Mouse (Mus musculus) kidney, adult 11 months (tissue): ENCODE data around the gene Myh7.
"Not testable (repeated sequence)": the region's sequence is repeated elsewhere in the genome, so short reads cannot be mapped to it uniquely, and the experiment has no call there.

Experiments used
- DNase-seq: peaks from one replicate; pipeline ENCODE4 v3.0.0; 2022

Gene Myh7

DNA sequence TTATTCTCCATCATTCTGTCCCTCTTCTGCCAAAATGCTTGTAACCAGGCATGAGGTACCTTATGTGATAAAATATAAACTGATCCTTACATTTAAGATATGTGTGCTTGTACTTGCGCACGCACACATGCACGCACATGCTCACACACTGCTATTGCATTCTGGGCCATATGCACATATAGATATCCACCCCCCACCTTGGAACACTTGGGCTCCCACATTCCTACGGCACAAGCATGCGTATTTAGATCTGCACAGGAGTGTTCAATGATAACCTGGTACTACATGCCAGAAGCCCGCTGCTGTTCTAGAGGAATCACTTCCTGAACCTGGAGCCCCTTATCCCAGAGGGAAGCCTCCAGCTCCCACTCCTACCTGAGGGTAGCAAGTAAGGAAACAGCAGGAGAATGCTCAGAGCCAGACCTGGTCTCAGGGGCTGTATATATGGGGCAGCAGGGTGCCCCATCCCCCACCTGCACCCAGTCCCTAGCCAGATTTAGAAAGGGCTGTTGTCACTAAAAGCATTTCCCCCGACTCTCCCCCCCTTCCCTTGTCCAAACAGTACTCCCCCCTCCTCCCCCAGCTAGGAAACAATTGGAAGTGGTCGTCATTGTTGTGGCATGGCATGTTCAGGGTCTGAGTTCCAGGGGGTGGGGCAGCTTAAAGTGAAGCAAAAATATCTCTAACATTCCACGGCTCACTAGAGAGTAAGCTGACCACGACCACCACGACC is at the start of gene Myh7:
Gene Myh7, minus strand, starts transcription at position 491 of the 733 bp plus-strand sequence.
- DNase-seq, result no peak

DNA sequence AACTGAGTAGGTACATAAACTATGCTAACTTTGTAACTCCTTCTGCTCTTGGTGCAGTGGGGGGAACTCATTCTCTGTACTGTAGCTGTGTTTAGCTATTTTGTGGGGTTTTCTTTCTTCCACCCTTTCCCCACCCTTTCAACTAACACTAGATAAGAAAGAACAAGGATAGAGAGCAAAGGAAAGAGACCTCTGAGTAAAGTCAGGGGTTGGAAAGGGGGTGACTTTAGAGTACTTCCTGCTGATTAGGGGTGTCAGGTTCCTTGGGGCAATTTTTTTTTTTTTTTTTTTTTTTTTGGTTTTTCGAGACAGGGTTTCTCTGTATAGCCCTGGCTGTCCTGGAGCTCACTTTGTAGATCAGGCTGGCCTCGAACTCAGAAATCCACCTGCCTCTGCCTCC is 49.3 kb upstream of the Myh7 start:
- DNase-seq, result not testable (repeated sequence)

DNA sequence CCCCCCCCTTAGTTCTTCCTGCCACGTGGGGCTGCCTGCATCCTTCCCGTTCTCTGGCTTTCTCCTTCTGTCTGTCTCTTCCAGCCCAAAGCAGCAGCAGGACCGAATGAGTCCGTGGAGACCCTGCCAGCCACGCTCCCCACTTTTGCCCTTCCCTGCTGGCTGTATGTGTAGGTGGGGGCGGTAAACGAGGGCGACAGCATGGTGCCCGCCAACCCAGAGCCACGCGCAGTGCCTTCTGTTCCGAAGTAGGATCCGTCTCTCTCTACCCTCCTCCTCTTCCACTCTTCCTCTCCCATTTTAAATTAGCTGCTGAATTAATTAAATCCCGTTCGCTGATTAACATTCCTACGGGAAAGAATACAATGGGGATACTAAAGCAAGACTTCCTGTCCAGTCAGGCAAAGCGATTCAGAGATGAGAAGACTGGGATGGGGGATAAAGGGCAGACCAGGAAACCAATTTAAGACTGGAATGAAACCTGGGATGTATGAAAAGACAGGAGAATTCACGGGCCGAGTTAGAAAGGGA is 38.3 kb upstream of the Myh7 start:
- DNase-seq, result no peak

DNA sequence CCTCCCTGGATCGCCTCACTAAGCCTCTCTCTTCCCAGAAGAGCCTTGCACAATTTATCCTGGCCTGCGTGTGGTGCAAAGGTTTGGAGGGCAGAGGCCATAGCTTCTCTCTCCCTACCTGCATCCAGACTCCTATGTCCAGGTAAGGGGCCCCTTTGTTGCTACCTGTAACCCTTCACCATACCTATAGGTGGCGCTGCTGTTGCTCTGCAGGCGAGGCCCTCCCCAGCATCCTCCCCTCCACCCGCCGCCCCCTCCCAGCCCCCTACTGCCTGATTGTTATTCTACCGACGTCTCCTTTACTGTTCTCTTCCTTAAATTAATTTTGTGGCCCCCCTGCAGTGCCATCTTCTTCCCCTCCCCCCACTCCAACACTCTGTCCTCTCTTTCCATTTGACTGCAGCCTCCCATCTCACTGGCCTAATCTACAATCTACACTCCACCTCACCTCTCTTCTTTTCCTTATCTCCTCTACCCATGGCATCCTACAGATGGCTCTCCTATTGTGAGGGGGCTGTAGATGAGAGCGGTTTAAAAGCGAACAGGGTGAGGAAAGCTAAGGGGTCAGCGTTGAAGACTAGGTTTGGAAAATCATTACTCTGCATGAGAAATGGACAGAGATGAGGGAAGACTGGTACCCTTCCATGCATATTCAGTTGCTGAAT is 34.7 kb upstream of the Myh7 start:
- DNase-seq, result no peak

DNA sequence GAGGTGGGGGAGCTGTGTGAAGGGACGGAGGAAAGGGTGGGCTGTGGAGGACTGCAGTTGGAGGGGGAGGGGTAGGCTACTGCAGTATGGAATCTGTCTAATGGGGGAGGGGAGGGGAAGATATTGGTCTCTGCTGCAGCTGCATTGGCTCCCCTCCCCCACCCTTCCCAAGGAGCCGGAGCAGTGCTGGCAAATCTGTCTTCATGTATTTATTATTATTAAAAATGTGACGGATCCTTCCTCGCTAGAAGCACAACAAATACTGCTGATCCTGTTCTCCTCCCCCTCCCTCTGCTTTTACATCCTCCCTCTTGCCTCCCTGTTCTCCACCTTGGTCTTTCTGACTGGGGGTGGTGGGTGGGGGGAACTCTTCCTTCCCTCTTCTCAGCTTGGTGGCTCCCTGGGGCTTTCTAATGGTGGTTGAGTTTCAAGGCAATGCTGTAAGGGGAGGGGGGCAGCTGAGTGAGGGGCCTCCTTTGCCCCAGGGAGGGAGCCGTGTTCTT is 34.0 kb upstream of the Myh7 start:
- no peak for DNase-seq

DNA sequence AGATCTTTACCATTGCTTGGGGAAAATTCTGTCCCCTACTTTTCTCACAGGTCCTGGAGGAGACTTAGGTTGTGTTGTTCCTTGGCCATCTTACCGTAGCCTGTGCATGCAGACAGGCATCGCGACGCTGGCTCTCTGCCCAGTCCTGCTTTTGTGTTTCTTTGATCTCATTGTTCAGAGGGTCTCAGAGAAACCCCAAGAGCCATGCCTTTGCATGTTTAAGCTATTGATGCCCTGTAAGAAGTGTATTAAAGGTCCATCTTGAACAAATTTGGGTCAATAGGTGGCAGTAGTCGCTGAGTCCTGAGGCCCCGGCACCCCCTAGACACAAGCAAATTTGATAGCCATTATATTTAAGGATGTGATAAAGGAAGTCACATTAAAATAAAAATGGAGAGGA is 33.2 kb upstream of the Myh7 start:
- no peak for DNase-seq

DNA sequence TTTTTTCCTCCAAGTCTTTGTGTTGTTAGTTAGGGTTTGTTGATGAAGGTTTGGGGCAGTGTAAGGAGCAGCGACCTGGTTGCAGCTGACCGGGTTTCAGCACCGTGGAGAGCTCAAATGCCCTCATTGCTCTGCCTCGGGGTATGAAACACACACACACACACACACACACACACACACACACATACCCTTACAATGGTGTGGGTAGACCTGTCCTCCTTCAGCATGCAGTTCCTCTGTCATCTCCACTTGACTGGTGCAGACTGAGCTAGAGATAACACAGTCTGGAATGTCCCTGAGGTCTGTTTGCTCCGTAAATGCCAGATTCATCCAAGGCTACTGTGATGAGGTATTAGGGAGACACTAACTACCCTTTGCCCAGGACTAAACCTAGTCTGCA is 32.8 kb upstream of the Myh7 start:
- DNase-seq, result peak; percentile 30

DNA sequence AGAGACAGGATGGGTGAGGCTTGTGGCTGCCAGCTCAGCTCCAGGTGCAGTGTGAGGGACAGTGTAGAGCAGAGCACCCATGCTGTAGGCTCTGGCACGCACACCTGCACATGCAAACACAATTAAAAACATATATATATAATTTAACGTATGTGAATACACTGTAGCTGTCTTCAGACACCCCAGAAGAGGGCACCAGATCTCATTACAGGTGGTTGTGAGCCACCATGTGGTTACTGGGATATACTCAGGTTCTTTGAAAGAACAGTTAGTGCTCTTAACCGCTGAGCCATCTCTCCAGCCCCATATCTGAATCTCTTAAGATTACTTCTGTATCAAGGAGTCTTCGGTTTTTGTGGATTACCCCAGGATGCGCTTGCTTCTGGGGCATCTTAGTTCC is 31.1 kb upstream of the Myh7 start:
- no peak for DNase-seq

DNA sequence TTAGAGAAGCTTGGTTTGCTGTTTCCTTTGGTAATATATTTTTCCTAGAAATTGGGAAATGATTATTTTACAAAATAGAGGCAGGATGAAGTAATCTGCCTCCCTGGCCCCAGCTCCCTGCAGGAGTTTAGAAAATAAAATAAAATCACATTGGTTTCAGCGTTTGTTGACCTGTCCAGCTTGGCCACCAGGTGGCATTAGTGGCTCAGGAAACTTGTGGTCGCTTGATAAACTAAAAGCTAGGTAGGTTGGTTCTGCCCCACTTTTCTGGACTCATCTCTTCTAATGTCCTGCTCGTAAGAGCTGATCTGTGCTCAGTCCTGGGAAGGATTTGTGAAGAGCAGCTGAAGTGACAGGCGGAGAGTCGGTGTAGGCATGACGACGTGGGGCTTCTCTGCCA is 29.8 kb upstream of the Myh7 start:
- DNase-seq, result peak; percentile 21

DNA sequence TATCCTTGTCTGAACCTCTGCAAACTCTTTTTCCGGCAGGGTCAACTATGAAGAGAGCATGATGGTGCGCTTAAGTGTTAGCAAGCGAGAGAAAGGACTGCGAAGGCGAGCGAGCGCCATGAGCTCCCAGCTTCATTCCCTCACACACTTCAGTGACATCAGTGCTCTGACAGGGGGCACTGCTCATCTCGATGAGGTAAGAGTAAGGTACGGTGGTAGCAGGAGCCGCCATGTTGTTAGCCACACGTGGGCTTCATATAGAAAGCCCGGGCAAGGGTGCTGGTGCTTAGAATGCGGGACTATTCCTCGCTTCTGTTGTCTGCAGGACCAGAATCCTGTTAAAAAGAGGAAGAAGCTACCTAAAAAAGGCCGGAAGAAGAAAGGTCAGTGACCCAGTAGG is 28.6 kb upstream of the Myh7 start:
- no peak for DNase-seq

DNA sequence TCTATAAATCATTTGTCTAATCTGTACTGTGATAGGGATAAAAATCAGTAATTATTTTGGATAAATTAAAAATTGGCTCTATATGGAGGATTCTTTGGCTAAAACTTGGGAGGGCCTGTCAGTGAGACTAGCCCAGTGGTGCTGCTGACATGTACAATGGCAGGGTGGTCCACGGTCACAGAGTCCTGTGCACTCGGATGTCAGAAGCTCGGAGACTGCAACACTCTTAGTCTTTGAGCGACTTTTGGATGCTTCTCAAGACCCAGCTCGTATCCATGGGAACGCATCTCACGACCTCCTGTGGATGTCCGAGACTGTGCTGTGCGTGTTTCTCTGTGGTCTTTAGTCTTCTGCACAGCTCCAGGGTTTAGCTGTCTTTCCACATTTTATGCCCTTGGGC is 26.0 kb upstream of the Myh7 start:
- no peak for DNase-seq

DNA sequence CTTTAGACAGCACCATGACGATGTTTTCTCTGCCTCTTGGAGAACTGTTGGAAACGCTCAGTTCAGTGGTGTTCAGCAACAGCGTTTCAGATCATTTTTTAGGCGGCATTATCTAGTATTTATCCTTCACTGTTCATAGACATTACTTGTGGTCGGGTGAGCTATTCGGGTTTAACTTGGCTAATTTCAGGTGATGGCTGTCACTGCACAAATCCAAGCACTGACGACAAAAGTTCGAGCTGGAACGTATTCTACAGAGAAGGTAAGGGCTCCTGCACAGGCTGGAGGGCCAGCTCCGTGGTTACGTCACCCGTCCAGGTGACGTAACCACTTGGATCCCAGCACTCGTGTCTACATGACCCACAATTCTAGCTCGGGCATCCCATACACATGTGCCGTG is 22.4 kb upstream of the Myh7 start:
- no peak for DNase-seq

DNA sequence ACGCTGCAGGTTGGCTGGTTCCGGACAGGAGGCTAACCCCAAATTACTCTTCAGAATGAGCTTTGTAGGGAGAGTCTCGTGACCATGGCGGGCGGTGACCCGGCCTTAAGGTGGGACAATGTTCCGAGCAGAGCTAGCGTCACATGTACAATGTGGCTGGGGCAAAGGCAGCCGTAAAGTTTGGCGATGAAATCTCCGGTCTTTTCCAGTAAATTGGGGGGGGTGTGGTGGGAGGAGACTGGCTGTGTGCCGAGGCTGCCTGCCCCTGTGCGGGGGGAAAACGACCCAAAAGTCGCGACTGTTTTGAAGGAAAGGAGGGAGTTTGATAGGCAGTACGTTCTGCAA is 21.3 kb upstream of the Myh7 start:
- DNase-seq, result no peak

DNA sequence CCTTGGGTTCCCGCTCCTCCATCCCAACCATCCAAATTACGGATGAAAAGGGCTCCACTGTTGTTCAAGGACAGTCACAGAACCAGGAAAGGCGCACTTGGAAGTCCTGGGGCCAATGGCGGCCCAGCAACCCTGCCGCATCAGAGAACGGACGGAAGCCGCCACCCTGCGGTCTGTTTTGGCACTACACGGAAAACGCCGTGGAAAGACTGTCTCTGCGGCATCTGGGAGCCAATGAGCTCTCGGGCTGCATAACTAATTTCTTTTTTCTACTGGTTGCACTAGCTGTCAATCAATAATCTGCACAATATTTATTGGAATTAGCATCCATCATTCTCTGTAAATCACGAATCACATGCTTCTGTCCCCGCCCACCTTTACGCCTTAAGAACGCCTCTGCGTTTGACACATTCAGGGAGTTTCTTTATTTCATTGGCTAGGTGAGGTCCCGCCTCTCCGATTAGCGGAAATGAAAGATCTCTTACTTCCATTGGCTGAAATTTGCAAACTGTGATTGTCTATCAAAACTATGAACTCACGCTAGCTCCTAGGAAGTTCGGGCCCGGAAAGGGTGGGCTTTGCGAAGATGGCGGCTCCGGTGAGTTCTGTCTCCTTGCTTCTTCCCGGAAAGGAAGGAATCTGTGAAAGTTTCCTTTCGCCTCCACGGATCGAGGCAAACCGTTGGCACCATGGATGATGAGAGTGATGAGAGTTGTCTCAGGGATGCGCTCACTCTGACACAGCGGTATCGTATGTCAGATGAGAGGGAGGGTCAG is 20.8 kb upstream of the Myh7 start, which contains the start of gene Ngdn:
Gene Ngdn, plus strand, starts transcription at position 464 of the 776 bp plus-strand sequence.
- peak; percentile 99 for DNase-seq

DNA sequence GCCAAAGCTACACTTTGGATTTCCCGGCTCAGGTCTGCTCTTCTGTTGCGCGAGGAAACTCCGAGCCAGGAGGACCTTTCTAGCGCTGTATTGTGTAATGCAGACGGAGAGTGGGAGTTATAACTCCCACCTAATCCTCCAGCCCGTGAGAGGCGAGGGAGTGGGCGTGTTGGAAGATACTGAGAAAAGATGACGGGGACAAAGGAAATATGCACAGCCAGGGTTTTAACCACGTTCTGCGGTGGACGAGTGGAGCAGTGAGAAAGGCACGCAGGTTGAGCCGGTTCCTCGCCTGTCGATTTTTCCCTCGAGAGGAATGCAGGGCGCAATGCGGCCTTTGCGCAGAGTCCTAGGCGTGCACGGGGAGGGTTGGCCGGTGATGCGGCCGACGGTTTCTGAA is 20.2 kb upstream of the Myh7 start:
- no peak for DNase-seq

DNA sequence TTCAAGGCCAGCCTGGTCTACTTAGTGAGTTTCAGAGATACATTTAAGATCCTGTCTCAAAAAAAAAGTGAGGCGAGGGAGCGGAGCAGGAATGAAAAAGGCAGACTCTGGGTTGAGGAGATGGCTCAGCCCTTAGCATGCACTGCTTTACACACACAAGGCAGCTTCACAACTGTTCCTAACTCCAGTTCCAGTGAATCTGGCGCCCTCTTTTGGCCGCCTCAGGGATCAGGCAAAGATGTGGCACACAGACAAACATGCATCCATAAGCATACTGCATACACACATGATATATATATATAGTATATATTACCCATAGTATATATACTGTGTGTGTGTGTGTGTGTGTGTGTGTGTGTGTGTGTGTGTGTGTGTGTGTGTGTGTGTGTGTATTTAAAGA is 16.7 kb upstream of the Myh7 start:
- no peak for DNase-seq

DNA sequence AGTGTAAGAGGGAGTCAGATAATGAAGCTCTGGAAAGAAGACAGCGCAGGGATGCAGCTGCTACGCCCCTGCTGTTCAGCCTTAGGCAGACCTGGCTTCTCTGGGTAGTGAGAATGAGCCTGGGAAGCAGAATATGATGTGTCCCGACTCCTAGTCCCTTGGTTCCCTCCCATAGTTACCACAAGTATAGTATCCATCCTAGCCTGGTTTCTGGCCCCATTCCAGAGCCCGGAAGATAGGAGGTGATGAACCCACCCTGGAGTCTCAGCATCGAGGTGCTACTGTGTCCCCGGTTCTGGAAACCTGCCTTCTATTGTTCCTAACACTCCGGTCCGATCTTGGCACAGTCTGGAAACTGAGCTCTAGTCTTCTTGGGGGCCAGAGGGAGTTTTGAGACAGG is 14.0 kb upstream of the Myh7 start:
- no peak for DNase-seq

DNA sequence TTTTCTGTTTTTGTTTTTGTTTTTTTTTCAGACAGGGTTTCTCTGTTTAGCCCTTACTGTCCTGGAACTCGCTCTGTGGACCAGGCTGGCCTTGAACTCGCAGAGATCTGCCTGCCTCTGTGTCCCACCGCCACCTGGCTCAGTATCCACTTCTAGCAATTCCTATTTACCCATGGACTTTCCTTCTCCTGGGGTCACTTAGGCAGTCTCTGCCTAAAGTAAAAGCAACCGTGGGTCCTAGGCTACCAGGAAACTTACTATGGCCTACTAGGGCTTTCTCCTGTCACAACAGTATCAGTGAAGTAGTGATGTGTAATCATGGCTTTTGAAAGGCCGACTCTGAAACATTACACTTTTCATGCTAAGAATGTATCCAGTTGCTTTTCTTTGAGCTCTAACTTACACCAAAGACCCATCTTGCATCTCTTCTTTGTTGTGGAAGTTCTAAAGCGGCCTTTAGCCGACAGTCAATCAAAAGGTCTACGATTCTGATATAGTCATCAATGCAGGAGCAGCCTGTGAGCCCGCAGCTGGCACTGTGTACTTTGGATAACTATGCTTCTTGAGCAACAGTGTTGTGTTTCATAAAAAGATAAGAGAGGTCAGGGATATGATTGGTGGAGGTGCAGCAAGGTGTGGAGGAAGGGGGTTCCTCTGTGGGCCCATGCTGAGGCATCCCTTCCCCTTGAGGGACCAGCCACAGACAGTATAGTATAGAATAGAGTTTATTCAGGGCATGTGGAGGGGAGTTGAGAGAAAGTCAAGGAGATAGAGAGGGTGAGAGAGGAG is 12.9 kb upstream of the Myh7 start:
- no peak for DNase-seq

DNA sequence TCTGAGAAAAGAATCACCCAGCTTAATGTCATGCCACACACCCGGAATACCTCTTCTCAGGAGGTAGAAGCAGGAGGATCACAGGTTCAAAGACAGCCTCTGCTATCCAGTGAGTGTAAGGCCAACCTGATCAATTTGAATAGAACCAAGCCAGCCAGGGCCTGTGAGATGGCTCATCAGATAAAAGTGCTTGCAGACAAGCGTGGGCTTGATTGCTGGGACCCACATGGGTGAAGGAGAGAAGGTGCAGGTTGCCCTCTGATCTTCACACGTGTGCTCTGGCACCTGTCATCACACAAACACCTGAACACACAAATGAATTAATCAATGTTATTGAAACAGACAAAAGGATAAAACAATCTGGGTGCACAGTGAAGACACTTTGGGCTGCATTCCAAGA is 12.1 kb upstream of the Myh7 start:
- DNase-seq, result no peak

DNA sequence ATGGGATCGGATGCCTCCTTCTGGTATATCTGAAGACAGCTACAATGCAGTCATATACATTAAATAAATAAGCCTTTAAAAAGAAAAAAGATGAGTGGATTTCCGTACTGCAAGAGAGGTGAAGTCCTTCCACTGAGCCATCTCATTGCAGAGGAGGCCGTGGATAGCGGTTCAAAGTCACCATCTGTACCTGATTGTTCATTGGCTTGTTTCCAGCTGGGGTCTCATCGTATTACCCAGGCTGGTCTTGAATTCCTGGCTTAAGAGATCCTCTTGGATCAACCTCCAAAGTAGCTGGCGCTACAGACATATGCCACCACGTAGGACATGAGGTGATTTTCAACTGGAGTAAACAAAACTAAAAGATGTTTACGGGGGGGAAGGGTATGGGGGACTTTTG is 11.5 kb upstream of the Myh7 start:
- DNase-seq, result no peak

DNA sequence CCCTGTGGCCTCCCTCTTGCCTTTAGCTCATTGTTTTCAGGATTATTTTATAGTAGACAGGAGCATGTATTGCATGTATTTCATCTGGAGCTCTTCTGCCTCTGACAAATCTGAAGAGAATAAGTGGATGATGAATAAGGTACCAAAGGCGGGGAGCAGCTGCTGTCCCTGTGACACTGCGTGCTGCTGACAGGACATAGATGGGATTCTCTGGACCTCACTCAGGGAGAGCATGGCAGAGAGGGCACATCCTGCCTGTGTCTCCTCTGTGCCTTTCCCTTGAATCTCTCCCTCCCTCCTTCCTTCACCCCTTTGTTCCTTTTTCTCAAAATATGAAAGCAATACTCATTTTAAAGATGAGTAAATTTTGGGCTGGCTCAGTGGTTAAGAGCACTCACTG is 11.1 kb upstream of the Myh7 start:
- no peak for DNase-seq
